Mouse (Mus musculus): ENCODE results near the gene Spats1.
"Not testable (repeated sequence)": the region's sequence is repeated elsewhere in the genome, so short reads cannot be mapped to it uniquely, and the experiment has no call there.

The Spats1 gene

GRCm38 (mm10) chr17:45489736-45490135, 14.5 kb upstream of the Spats1 start:
- DNase-seq: no peak

GRCm38 (mm10) chr17:45488321-45489254, 13.4 kb upstream of the Spats1 start:
- no peak for DNase-seq

- DNase-seq: no peak
Measured at GRCm38 (mm10) chr17:45487216-45487615, 12.0 kb upstream of the Spats1 start.

GRCm38 (mm10) chr17:45485581-45485980, 10.4 kb upstream of the Spats1 start:
- no peak for DNase-seq

GRCm38 (mm10) chr17:45480429-45480828, 5.2 kb upstream of the Spats1 start:
- DNase-seq: peak; percentile 23 to 57

- DNase-seq: peak; percentile 92 to 94
Measured at GRCm38 (mm10) chr17:45478234-45478825, 3.1 kb upstream of the Spats1 start.

GRCm38 (mm10) chr17:45474146-45474545, 1.1 kb downstream of the Spats1 start:
- no peak for DNase-seq

GRCm38 (mm10) chr17:45473667-45474066, 1.5 kb downstream of the Spats1 start:
- DNase-seq: no peak

- DNase-seq: no peak
Measured at GRCm38 (mm10) chr17:45470726-45471125, 4.5 kb downstream of the Spats1 start.

GRCm38 (mm10) chr17:45468302-45468701, 6.9 kb downstream of the Spats1 start:
- DNase-seq: no peak

GRCm38 (mm10) chr17:45466701-45467100, 8.5 kb downstream of the Spats1 start:
- DNase-seq: no peak

GRCm38 (mm10) chr17:45464255-45464654, 11.0 kb downstream of the Spats1 start:
- no peak for DNase-seq

GRCm38 (mm10) chr17:45462506-45462905, 12.7 kb downstream of the Spats1 start:
- DNase-seq: peak in 1 of 2 experiments; percentile 22

GRCm38 (mm10) chr17:45459062-45459461, 16.2 kb downstream of the Spats1 start:
- DNase-seq: no peak

GRCm38 (mm10) chr17:45458516-45458915, 16.7 kb downstream of the Spats1 start:
- no peak for DNase-seq

GRCm38 (mm10) chr17:45457487-45457886, 17.7 kb downstream of the Spats1 start:
- DNase-seq: peak in 1 of 2 experiments; percentile 18

GRCm38 (mm10) chr17:45456260-45457152, 18.7 kb downstream of the Spats1 start:
- DNase-seq: peak in 1 of 2 experiments; percentile 27

GRCm38 (mm10) chr17:45455783-45456182, 19.4 kb downstream of the Spats1 start:
- not testable (repeated sequence) for DNase-seq

- no peak for DNase-seq
Measured at GRCm38 (mm10) chr17:45454794-45455193, 20.4 kb downstream of the Spats1 start.

- no peak for DNase-seq
Measured at GRCm38 (mm10) chr17:45452271-45452670, 22.9 kb downstream of the Spats1 start.

- DNase-seq: no peak
Measured at GRCm38 (mm10) chr17:45450153-45450552, 25.1 kb downstream of the Spats1 start.

GRCm38 (mm10) chr17:45449586-45449985, 25.6 kb downstream of the Spats1 start:
- DNase-seq: no peak

- no peak for DNase-seq
Measured at GRCm38 (mm10) chr17:45447063-45447462, 28.2 kb downstream of the Spats1 start.
